ENCODE assay signal across 8 mouse cellular contexts in genomic region chr9:66125543-66126455, GRCm38 (mm10). TPM values are rescaled to one million over a fixed set of nuclear protein-coding genes. Genes with fewer than 3 reads are reported as not detected.
DNase-seq lines count a peak whose midpoint lies in the region; ATAC-seq lines count a peak whose summit lies in the region.

No protein-coding gene starts in this region.

- peak overlapping the region; percentile 69 for H3K4me3 ChIP-seq in embryonic facial prominence, embryonic 14.5 days (ENCODE audit: low read depth, low read length)
- H3K4me3 ChIP-seq in hindbrain, embryonic 14.5 days (replicated peaks; ENCODE audit: low read length) = peak overlapping the region; percentile 52
- H3K4me3 ChIP-seq in midbrain, embryonic 11.5 days (ENCODE audit: low read depth, low read length) = peak overlapping the region; percentile 47

- peak overlapping the region; percentile 83 for H3K4me2 ChIP-seq in embryonic facial prominence, embryonic 14.5 days (ENCODE audit: low read depth, low read length)
- H3K4me2 ChIP-seq in hindbrain, embryonic 14.5 days (replicated peaks) = peak overlapping the region; percentile 69
- H3K4me2 ChIP-seq in midbrain, embryonic 11.5 days = peak overlapping the region; percentile 77

- 0 out of 2 replicates have a peak, but pooled peaks cover 10% of the 10 kb centered on the region for H3K36me3 ChIP-seq in embryonic facial prominence, embryonic 14.5 days (ENCODE audit: control insufficient read depth, insufficient read depth, low read length)
- no peaks in the 10 kb centered on the region for H3K36me3 ChIP-seq in hindbrain, embryonic 14.5 days (replicated peaks; ENCODE audit: control insufficient read depth, insufficient read depth)
- no peaks in the 10 kb centered on the region for H3K36me3 ChIP-seq in midbrain, embryonic 11.5 days (ENCODE audit: control insufficient read depth, insufficient read depth, low read length)

- no peaks in the 10 kb centered on the region for H3K9me3 ChIP-seq in embryonic facial prominence, embryonic 14.5 days (ENCODE audit: control insufficient read depth, low read length)
- no peaks in the 10 kb centered on the region for H3K9me3 ChIP-seq in hindbrain, embryonic 14.5 days (ENCODE audit: control insufficient read depth, low read length)
- H3K9me3 ChIP-seq in midbrain, embryonic 11.5 days (ENCODE audit: control insufficient read depth, low read length) = no peaks in the 10 kb centered on the region

- H3K4me1 ChIP-seq in embryonic facial prominence, embryonic 14.5 days (ENCODE audit: control insufficient read depth, insufficient read depth, low read length) = peaks cover 25% of the 10 kb centered on the region
- H3K4me1 ChIP-seq in hindbrain, embryonic 14.5 days (replicated peaks; ENCODE audit: control insufficient read depth, insufficient read depth, low read length) = peaks cover 32% of the 10 kb centered on the region
- H3K4me1 ChIP-seq in midbrain, embryonic 11.5 days (ENCODE audit: control insufficient read depth, insufficient read depth, low read length) = peaks cover 23% of the 10 kb centered on the region

- ATAC-seq in embryonic facial prominence, embryonic 14.5 days (ENCODE audit: low read depth) = no peak
- ATAC-seq in hindbrain, embryonic 14.5 days (ENCODE audit: low FRiP score) = no peak
- no peak for ATAC-seq in midbrain, embryonic 11.5 days (ENCODE audit: low FRiP score)

- DNase-seq in 3T3-L1 (ENCODE audit: low read depth, low spot score) (peak; percentile 53), A20 (ENCODE audit: low read depth, low spot score) (peak; percentile 57)
- no peak for DNase-seq in embryonic facial prominence, embryonic 14.5 days (ENCODE audit: low spot score)
- no peak for DNase-seq in hindbrain, embryonic 14.5 days (ENCODE audit: low spot score)
- peak; percentile 93 for DNase-seq in midbrain, embryonic 11.5 days (ENCODE audit: low spot score, missing footprints)
- no peak for DNase-seq in layer of hippocampus, postnatal 14 days (ENCODE audit: low spot score in 2 of 2)
- no peak for DNase-seq in right cerebral cortex, postnatal 10 days (ENCODE audit: low spot score in 2 of 2)
- DNase-seq in left cerebral cortex, adult 18-20 months (ENCODE audit: low spot score in 2 of 2) = no peak

- H3K9ac ChIP-seq in embryonic facial prominence, embryonic 14.5 days (ENCODE audit: low read depth, low read length) = peak overlapping the region; percentile 48; the same call in 1 of the 2 replicates
- no peak overlapping the region for H3K9ac ChIP-seq in hindbrain, embryonic 14.5 days
- H3K9ac ChIP-seq in midbrain, embryonic 11.5 days (ENCODE audit: low read length) = peak overlapping the region; percentile 72; the same call in 1 of the 2 replicates

- no peaks in the 10 kb centered on the region for H3K27me3 ChIP-seq in embryonic facial prominence, embryonic 14.5 days (replicated peaks; ENCODE audit: control insufficient read depth, insufficient read depth, low read length)
- no peaks in the 10 kb centered on the region for H3K27me3 ChIP-seq in hindbrain, embryonic 14.5 days (ENCODE audit: control insufficient read depth, insufficient read depth, low read length)
- no peaks in the 10 kb centered on the region for H3K27me3 ChIP-seq in midbrain, embryonic 11.5 days (ENCODE audit: control insufficient read depth, insufficient read depth, low read length)

- H3K27ac ChIP-seq in embryonic facial prominence, embryonic 14.5 days (replicated peaks; ENCODE audit: low read depth, low read length) = peak overlapping the region; percentile 79
- peak overlapping the region; percentile 92 for H3K27ac ChIP-seq in hindbrain, embryonic 14.5 days
- H3K27ac ChIP-seq in midbrain, embryonic 11.5 days (ENCODE audit: low read depth, low read length) = peak overlapping the region; percentile 37

- 57% methylated on average over 12 of the region's 12 CpGs for WGBS in embryonic facial prominence, embryonic 14.5 days
- WGBS in hindbrain, embryonic 14.5 days = 65% methylated on average over 12 of the region's 12 CpGs
- 60% methylated on average over 12 of the region's 12 CpGs for WGBS in midbrain, embryonic 11.5 days

RNA-seq across cellular contexts. Expression of gene Snx1, which starts 0.6 kb away (rescaled TPM):
- polyA plus RNA-seq in embryonic facial prominence, embryonic 14.5 days (2014; fragmentation: Nextera tagmentation; extraction: Ambion mirVana) = 139 and 143 TPM in 2 replicates
- 75.9 and 77.0 TPM in 2 replicates for polyA plus RNA-seq in hindbrain, embryonic 14.5 days (2014; fragmentation: Nextera tagmentation; extraction: Ambion mirVana)
- 147 and 150 TPM in 2 replicates for polyA plus RNA-seq in midbrain, embryonic 11.5 days (2014; fragmentation: Nextera tagmentation; extraction: Ambion mirVana)
- total RNA-seq in layer of hippocampus, postnatal 14 days (2021) = 10 to 100 TPM; 68.5 to 70.6 TPM
- 10 to 100 TPM; 69.6 to 74.9 TPM for total RNA-seq in left cerebral cortex, adult 18-20 months (2021)

RNA-seq across cellular contexts. Expression of gene Ciao2a, which starts 0.6 kb away (rescaled TPM):
- 112 and 119 TPM in 2 replicates for polyA plus RNA-seq in embryonic facial prominence, embryonic 14.5 days (2014; fragmentation: Nextera tagmentation; extraction: Ambion mirVana)
- 65.8 and 72.2 TPM in 2 replicates for polyA plus RNA-seq in hindbrain, embryonic 14.5 days (2014; fragmentation: Nextera tagmentation; extraction: Ambion mirVana)
- 156 and 171 TPM in 2 replicates for polyA plus RNA-seq in midbrain, embryonic 11.5 days (2014; fragmentation: Nextera tagmentation; extraction: Ambion mirVana)
- total RNA-seq in layer of hippocampus, postnatal 14 days (2021) = 10 to 100 TPM; 25.7 to 26.2 TPM
- total RNA-seq in left cerebral cortex, adult 18-20 months (2021) = 10 to 100 TPM; 28.7 to 33.7 TPM

RNA-seq across cellular contexts. Expression of gene Dapk2, which starts 32.2 kb away (rescaled TPM):
- polyA plus RNA-seq in embryonic facial prominence, embryonic 14.5 days (2014; fragmentation: Nextera tagmentation; extraction: Ambion mirVana) = 10.6 and 14.3 TPM in 2 replicates
- 0.59 and 0.80 TPM in 2 replicates for polyA plus RNA-seq in hindbrain, embryonic 14.5 days (2014; fragmentation: Nextera tagmentation; extraction: Ambion mirVana)
- 6.7 and 7.4 TPM in 2 replicates for polyA plus RNA-seq in midbrain, embryonic 11.5 days (2014; fragmentation: Nextera tagmentation; extraction: Ambion mirVana)
- total RNA-seq in layer of hippocampus, postnatal 14 days (2021) = 1 to 10 TPM in 1 of 2 experiments, under 1 TPM in 1; 0.71 to 1.1 TPM
- 1 to 10 TPM; 2.5 to 2.7 TPM for total RNA-seq in left cerebral cortex, adult 18-20 months (2021)

RNA-seq across cellular contexts. Expression of gene Snx22, which starts 56.3 kb away (rescaled TPM):
- 3.4 and 4.1 TPM in 2 replicates for polyA plus RNA-seq in embryonic facial prominence, embryonic 14.5 days (2014; fragmentation: Nextera tagmentation; extraction: Ambion mirVana)
- polyA plus RNA-seq in hindbrain, embryonic 14.5 days (2014; fragmentation: Nextera tagmentation; extraction: Ambion mirVana) = 9.0 TPM in 2 replicates
- 1.8 and 2.2 TPM in 2 replicates for polyA plus RNA-seq in midbrain, embryonic 11.5 days (2014; fragmentation: Nextera tagmentation; extraction: Ambion mirVana)
- total RNA-seq in layer of hippocampus, postnatal 14 days (2021) = 1 to 10 TPM; 7.2 to 9.0 TPM
- 1 to 10 TPM; 3.7 to 4.4 TPM for total RNA-seq in left cerebral cortex, adult 18-20 months (2021)

Comparison
In these comparisons a context has a peak if more than half of its experiments do, and no peak if none do; other contexts are left out.
1. DNase-seq: peak in 3T3-L1 (single experiment), A20 (single experiment) and midbrain, embryonic 11.5 days (single experiment); none in embryonic facial prominence, embryonic 14.5 days (single experiment), hindbrain, embryonic 14.5 days (single experiment), layer of hippocampus, postnatal 14 days (0 of 2), right cerebral cortex, postnatal 10 days (0 of 2) and left cerebral cortex, adult 18-20 months (0 of 2).
2. H3K27ac ChIP-seq: peak in every context shown above with its lines; median percentile 92 in hindbrain, embryonic 14.5 days; 79 in embryonic facial prominence, embryonic 14.5 days; 37 in midbrain, embryonic 11.5 days.
3. Peak in every context shown above with its lines, with median percentiles within 50 percentile points of each other: H3K4me2 ChIP-seq and H3K4me3 ChIP-seq.